Mouse (Mus musculus): ENCODE data around the gene Ptprj.

GRCm38 (mm10) chr2:90443811-90444210, 136.6 kb downstream of the Ptprj start:
- TF ChIP-seq CTCF (IDR thresholded peaks at IDR 0.05; ENCODE audit: insufficient read depth, low read depth, low read length) = no peak
- no peak for TF ChIP-seq POLR2A (IDR thresholded peaks at IDR 0.05; ENCODE audit: insufficient read depth, low read depth, low read length)

Measured in olfactory bulb, adult 2 months (tissue).